Mouse (Mus musculus) mouse trophoblast stem cell (cell line): ENCODE results near the gene Ada.

ENCODE experiments used
- in situ Hi-C, 2 experiments: fragments of 300-500 bp; cut with MseI, MboI; formaldehyde crosslinking; loops; 2 replicates in 1 of 2; 3 replicates in 1 of 2; pipeline ENCODE4 v1.15.1; 2025

The Ada gene

DNA sequence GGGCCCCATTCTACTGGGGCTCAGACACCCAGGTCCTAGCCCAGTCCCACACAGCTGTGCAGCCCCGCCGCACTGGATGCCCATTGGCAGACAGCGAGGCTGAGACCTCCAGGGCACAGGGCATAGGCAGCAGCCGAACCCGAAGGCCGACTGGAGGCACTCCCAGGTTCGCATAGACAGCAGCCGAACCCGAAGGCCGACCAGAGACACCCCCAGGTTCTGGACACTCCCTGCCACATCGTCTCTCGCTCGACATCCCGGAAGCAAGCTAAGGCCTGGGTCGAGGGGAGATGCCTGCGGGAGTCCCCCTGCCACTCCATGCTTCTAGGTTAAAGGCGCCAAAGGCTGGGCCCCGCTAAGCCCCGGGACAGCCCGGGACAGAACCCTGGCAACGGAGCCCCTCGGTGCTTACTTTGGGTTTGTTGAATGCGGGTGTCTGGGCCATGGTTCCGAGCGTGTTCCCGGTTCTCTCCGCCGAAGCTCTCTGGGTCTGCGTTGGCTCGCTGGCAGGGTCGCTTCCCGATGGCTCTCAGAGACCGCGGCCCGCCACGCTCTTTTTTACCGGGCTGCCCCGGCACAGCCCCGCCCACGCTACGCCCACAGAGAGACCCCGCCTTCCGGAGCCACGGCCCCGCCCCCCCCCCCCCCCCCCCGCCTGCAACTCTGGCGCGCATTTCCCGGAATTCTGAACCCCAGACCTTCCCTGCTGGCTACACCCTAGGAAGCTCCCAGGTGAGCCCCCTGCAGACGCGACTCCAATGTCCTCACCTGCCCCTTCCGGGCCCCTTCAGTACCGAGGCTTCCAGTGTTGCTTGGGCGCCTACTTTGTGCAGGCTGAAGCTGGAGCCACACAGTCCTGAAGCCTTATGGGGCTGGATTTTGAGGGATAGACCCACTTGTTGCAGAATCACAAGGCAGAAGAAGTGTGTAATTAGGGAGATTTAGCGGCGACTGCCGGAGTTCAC lies at the start of gene Ada:
Gene Ada (minus strand): TSS at position 593 of the 965 bp plus-strand sequence.
- in situ Hi-C loops = no loop called here

DNA sequence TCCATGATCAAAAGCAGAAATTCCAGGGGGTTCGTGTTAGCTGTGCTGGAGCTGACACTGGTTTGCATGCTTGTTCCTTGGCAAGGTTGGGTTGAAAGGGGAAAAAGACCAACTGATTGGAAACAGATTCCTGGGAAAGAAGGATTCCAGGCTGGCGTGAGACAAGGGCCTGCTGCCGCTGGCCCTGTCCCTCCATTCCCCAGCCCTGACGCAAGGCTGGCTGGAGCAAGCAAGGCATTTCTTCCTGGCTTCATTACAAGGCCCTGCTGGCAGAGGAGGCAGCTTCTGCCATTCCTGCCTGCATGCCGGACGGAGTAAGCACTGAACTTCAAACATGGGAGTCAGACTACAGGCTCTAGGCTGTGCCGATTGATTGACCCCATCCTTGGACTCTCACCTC lies 48.4 kb upstream of the Ada start:
- in situ Hi-C loops = no loop called here

DNA sequence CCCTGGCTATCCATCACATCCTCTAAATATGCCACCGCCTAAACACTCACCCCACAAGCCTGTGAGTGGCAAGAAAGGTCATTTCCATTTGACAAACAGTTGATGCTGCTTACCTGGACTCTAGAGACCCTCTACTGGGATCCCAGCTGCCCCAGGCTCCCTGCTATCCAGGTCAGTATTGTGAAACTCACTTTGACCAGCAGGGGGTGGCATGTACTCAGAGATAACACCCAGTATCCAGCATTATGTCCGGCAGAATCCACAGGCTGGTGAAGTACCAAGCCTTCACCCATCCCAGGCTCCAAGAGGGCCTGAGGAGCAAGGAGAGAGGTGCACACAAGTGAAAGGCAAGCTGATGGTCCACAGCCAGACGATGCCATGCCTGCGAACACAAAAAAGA lies 38.4 kb upstream of the Ada start:
- in situ Hi-C loops = no loop called here

DNA sequence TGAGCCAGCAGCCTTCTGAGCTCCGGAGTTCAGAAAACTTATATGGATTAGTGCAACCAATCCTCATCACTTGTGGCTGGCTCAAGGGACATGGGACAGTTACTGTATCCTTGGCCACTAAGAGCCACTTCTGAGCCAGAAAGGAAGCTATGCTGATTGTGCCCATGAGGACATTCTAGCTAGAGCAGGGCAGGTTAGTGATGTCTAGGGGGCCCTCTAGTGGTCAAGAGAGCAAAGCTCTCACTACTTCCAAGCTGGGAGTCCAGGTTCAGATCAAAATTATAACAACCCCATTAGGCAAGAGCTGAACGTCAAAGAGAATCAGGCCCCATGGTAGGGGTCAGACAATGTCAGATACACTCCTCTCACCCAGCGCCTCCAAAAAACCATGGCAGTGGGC lies 37.7 kb upstream of the Ada start:
- in situ Hi-C loops = no loop called here

DNA sequence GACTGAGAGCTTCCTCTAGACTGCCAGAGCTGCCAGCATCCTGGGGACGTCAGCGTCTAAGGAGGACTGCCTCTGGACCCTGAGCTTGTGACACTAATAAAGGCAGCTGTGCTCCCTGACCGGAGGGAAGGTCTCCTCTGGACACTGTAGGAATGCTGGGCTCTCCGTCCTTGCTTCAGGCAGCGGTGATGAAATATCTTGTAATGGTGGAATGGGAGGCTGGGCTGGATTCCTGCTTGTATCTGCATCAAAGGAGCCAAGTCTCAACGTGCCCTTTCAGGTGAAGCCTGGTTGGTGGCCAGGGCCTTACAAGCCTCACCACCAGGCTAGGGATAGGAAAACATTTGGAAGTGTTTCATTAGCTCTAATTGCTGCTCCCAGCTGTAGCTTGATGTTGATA lies 37.0 kb upstream of the Ada start:
- in situ Hi-C loops = no loop called here

DNA sequence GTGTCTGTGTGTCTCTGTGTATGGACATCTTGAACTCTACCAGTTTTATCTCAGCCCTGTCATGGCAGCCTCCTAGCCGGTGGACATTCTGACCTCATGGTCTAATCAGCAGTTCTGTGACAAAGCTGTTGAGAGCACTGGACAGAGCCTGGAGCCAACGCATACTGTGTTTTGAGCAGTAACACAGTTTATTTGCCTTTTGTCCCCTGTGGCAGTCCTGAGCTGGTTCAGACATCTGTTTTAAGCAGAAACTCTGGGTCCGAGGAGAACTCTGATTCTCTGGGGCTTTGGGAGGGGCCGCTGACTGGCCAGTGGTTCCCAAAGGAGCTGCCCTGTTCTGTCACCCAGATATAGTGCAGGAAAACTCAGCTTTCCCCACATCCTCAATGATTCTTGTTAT lies 33.9 kb upstream of the Ada start:
- in situ Hi-C loops = no loop called here

DNA sequence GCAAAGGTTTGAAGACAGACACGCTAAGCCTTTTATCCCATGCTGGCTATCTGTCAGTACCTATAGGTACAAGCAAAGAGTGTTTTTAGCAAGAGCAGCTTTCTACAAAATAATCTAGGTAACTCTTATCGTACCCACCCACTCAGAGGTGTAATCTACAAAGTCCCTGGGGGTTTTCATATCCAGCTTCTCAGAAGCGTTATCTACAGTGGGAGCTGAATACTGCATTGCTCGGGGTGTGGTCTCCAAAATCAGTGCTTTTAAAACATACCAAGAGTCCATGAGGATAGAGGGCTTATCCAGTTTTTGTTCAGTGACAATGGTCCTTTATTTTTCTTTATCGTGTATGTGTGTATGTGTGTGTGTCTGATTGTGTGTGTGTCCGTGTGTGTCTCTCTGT lies 33.3 kb upstream of the Ada start:
- in situ Hi-C loops = no loop called here

DNA sequence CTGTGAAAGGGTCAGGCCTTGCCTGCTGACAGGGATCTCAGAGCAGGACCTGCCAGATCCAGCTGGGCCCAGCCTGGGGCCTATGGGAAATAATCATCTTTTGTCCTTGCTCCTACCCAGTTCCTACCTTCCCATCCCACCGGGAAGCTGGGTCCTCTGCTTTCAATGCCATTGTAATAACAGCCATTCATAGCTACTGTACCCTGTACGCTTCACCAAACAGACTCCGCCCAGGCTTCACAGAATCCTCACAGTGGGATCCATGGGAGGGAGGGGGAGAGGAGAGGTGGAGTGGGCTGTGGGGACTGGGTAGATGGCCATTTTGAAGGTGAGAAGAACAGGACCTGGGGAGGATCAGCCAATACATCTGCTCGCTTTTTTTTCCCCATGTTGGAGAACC lies 28.9 kb upstream of the Ada start:
- in situ Hi-C loops = no loop called here

DNA sequence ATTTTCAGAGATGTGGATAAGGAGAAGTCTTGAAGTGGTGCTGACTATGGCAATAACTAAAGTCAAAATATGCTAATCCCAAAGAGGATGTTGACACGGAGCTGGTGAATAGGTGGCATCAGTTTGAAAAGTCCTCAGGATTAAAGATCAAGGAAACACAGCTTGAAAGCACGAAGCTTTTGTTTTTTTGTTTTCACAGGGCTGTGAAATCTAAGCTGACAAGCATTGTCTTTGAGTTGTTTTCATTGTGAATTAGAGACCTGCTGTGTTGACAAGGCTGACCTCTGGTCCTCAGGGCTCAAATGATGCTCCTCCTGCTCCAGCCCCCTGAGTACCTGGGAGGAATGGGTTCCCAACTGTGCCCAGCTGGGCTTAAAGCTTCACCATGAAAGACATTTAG lies 27.0 kb upstream of the Ada start:
- in situ Hi-C loops = no loop called here

DNA sequence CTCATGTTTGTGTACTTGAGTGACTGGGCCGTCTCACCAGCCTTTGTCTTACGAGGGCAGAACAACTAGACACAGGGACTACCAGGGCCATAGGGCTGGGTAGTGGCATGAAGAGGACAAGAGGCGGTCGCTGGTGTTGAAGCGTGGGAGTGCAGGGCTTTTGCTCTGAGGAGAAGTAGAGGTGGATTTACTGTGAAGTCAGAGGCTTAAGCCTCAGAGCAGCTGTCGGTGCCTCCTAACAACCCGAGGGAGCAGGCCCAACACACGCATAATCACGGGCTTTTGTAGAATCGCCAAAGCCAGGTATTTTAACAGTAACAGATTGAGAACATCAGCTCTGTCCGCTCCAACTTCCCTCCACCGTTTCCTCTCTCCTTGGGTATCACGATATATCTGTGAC lies 26.6 kb upstream of the Ada start:
- in situ Hi-C loops = no loop called here

DNA sequence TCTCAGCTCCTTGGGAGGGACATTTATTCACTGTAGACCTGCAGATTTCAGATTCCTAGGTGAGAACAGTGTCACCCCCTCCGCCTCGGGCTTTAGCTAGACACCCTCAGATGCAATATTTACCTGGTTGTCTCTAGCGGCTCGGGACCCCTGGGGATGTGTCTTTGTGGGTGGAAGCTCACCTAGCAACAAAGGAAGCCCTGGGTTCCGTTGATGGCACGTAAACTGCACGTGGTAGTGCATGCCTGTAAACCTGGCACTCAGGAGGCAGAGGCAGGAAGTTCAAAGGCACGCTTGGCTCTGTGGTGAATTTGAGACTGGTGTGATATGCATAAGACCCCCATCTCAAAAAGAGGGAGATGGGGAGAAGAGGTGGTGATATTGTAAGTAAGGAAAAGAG lies 20.7 kb upstream of the Ada start:
- in situ Hi-C loops = no loop called here

DNA sequence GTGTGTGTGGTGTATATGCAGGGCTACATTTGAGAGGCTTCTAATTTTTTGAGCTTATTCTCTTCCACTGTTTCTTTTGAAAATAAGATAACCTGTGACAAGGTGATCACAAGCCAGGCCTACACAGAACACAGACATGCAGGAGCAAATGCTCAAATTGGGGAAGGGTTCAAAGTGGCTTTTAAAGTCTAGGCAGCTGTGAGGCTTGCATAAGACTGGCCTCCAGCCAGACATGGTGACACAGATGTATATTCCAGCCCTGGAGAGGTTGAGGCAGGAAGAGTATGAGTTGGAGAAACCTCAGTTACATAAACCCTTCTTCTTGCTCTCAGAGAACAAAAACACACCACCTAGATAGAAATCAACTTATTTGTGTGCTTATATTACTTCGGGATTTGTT lies 16.9 kb upstream of the Ada start:
- in situ Hi-C loops = no loop called here

DNA sequence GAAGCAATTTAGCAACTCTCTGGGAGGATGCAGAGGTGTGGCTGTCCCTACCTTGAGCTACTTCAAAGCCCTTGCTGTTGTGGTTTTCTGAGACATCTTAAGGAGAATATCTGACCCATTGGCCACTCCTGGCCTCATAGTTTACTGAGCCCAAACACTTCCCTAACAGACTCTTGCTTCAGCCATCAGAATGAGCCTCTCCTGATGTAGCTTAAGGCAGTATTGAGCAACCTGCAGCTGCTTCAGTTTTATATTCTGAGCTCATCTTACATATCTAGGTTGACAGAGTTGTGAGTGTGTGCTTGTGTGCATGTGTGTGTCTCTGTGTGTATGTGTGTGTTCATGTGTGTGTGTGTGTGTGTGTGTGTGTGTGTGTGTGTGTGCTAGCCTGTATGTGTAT lies 16.2 kb upstream of the Ada start:
- in situ Hi-C loops = no loop called here

DNA sequence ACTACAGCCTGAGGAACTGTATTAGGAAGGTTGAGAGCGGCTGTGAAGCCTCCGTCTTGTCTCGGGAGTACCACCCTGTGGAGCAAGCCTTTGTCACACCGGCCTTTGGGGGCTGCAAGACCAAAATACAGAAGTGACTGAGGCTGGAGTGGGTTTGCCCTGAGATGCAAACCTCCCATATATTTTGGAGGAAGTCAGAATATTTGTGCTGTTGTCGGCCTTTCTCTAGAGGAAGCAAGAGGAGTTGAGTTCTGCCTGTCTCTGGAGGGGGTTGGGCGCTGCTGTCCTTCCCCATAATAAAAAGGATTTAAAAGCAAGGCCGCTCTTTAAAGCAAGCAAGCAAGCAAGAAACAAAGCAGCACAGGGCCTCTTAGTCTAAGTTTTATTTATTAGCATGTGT lies 11.4 kb upstream of the Ada start:
- in situ Hi-C loops = no loop called here

DNA sequence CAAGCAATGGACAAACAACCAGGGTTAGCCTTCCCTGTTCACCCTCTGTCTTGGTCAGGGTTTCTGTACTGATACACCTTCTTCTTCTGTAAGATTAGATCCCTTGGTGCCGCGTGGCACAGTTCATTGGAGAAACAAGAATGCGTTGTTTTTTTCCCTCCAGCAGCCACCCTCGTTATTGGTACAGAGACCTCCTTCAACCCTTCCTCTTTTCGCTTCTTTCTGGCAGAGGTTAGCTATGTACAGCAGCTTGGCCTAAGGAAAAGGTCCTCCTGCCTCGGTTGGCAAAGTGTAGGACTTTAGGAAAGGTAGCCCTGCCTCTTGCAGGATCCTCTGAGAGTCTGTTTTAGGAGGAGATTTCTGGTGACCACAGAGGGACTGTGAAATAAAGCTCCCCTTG lies 10.6 kb upstream of the Ada start:
- in situ Hi-C loops = no loop called here

DNA sequence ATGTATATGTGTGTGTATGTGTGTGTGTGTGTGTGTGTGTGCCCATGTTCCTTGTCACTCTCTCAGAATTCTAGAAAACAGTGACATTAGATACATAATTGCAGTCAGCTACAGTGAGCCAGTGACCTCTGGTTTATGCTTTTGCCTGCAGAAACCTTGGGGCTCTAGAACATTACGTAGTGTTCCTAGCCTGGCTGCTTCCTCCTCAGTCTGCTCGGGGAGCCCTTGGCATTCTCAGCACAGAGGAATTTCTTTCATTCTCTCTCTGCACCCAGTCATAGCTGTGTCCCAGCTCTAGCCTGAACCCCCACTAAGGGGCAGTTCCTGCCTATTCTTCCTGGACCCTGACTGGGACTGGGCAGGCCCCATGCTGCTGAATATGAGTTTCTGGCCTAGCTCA lies 8.1 kb upstream of the Ada start:
- in situ Hi-C loops = no loop called here

DNA sequence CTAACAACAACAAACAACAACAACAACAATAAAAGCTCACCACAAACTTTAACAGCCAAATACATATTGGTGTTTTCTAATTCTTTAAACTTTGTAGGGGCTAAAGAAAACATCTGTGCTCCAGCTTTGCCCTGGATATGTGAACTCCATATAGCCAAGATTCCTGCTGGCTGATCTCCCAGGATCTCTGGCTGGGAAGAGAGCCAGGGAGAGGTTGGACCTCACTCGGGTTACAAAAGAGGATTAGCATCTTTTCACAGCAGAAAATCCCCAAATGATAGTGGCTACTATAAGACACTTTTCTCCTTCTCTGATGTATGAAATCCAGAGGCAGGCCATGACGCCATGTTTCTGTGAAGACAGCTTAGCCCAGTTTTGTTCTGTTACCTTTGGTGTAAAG lies 6.7 kb upstream of the Ada start:
- in situ Hi-C loops = no loop called here

DNA sequence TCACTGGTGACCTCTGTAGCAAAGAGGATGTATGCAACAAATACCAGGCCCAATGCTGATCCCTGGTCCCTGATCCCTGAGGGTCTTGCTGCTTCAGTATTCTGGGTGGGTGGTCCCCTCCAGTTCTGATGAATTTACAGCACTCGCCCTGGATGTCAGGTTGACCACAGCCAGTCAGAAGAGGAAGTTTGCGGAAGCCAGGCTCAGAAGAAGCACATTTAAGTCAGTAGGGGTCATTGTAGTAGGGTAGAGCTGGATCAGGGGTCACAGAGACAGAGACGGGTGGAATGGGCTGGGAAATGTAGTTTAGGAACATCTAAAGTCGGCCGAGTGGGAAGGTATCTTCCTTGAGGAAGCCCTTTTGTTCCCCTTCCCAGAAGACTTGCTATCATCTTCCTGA lies 4.2 kb upstream of the Ada start:
- in situ Hi-C loops = no loop called here

DNA sequence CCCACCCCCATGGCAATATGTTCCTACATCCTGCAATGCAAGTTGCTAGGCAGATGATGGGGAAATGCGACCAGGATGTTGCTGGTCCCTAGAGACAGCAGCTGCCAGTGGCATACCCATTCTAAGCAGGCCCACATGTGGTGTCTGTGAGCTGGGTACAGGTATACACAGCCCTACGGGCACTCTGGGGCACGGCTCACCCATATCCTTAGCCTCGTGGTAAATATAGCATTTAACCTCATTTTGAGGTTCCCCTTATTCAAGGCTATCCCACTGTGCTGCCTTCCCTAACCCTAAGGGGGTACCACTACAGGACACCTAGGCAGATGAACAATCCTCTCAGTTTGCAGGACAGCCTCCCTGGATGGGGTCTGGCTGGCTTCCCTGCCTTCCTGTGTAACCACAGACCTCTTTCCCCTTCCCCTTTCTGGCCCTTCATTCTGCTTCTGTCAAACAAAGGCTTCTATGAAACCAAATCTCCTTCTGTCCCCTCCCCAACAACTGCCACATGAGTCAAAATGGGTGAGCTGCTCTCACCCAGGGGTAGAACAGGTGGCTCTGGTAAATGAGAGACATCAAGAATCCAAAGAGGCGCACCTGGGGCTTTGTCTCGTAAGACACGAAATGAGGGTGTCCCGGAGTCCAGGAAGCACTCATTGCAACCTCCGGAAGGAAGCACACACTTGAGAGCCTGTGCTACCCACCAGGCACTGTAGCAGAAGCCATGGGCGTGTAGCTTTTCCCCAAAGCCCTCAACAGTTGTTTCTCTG lies 5.1 kb downstream of the Ada start:
- in situ Hi-C loops = no loop called here

DNA sequence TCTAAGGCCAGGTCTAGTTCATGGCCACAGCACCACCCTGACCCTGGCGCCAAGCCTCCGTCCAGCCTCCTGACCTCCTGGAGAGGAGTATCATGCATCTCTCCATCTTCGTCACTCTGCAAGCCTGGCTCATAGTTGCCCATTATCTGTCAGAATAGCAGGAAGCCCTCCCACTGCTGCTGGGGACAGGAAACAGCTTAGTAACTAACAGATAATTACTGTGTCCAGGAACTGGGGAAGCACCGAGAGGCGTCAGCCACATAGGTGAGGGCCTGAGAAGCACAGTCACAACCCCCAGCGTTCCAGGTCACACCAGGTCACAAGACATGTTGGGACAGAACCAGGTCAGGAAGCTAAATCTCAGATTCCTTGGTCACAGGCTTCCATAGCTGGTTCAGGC lies 6.7 kb downstream of the Ada start:
- in situ Hi-C loops = no loop called here

DNA sequence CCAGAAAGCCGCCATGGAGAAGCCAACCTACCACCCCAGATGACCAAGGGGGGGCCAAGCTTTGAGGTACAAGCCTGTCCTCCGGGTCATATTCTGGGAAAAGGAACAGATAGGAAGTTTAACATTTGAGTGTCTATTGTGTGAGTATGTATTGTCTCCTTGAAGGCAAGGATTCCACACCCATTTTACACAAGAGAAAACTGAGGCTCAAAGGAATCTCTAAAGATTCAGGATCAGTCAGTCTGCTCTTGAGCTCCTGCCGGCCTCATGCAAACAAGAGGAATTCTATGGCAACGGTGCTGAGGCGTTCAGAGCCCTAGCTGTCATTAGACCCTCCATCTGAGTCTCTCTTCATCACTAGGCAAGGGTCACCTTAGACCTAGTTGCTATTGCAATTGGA lies 7.4 kb downstream of the Ada start:
- in situ Hi-C loops = no loop called here

DNA sequence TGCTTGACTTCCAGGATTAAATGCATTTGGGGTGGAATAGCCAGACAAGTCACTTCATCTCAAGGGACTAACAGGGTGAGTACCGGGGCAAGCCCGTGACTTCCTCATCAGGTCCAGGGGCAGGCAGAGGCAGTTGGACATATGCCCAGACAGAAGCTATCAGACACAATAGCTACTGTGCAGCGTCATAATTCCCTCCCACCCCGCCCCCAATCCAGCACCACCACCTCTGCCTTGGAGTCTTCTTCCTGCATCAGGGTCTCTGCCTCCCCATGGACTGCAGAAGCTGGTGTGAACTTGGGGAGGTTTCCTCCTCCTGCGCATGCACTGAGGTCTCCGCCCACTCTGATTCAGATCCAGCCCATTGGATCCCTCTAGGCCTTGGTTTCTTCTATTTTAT lies 14.1 kb downstream of the Ada start:
- in situ Hi-C loops = no loop called here

DNA sequence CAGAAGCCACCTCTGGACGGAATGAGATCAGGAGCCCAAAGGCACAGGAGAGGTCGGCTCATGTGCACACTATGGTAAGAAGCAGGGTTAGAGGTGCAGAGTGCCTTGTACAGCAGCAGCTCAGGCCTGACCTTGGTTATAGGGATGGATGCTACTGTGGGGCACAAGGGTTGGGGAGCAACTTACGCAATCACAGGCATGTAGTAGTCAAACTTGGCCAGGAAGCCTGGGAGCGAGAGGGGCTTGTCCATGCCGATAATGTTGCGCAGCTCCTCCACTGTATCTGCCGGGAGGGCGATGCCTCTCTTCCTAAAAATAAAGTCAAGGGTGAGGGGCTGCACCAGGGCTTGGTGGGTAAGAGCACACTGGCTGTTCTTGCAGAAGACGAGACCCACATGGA lies 14.9 kb downstream of the Ada start:
- in situ Hi-C loops = no loop called here
